Mouse (Mus musculus) yolk sac, embryonic 10.5 days (tissue): ENCODE measurements at regions not wholly inside any gene's neighbourhood (a gene's known extent, or its start where the extent isn't known, plus 50 kb on each side); places are given as distances from the start of the nearest gene placed in this dataset.

Experiments
- DNase-seq: peaks from one replicate; pipeline ENCODE4 v3.0.0-alpha.2; 2017; ENCODE audit warnings: low spot score

DNA sequence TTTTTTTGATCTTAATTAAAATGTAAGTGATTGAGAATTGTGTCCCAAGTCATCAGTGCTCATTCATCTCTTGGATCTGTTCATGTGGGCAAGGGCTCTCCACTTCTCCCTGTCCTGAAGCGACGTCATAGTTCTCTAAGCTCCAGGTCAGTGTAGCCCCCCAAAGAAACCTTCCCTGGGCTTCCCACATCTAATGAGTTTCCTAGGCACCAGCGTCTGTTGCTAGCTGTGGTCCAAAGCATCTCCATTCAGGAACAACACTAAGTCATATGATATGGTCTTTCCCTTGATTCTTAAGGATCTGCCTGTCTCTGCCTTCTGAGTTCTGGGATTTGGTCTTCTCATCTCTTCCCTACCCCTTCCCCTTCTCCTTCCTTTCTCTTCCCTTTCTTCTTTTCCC is 66.3 kb upstream of the Sox4 start:
- DNase-seq: no peak

DNA sequence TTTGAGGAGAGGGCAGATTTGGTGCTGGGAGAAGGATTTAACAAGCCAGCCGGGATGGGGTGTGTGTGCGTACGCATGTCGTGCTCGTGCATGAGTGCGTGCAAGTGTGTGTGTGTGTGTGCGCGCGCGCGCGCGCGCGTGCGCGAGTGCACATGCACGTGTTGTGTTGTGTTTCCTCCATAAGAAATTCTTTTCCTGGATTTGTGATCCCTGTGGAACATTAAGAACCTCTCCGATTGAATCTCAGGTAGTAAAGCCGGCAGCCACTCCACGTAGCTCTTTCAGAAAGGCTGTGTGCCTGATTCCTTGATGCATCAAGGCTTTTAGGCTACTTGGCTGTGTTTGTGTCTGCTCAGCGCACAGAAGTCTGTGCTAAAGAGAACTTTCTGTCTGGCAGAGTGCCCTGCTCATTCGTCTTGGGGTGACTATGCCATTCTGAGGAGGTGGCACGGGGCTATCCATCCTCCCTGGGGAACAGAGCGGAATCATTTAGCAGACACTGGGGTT is 62.7 kb upstream of the Sox4 start:
- DNase-seq: no peak

DNA sequence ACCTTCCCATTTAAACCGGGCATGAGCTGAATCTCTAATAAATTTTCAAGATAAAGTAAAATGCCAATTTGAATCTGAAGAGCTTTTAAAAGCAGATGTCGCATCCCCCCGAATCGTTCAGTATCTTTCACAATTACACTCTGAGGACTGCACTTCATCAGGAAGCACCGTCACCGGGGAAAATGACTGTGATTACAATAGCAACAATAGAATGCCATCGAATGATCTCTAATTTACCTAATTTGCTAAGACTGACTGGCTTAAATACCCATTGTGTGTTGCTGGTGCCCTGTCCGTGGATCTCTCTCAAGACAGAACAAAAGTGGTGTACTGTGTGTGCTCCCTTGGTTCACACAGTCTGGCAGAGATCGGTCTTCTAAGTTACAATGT is 62.1 kb upstream of the Sox4 start:
- no peak for DNase-seq

DNA sequence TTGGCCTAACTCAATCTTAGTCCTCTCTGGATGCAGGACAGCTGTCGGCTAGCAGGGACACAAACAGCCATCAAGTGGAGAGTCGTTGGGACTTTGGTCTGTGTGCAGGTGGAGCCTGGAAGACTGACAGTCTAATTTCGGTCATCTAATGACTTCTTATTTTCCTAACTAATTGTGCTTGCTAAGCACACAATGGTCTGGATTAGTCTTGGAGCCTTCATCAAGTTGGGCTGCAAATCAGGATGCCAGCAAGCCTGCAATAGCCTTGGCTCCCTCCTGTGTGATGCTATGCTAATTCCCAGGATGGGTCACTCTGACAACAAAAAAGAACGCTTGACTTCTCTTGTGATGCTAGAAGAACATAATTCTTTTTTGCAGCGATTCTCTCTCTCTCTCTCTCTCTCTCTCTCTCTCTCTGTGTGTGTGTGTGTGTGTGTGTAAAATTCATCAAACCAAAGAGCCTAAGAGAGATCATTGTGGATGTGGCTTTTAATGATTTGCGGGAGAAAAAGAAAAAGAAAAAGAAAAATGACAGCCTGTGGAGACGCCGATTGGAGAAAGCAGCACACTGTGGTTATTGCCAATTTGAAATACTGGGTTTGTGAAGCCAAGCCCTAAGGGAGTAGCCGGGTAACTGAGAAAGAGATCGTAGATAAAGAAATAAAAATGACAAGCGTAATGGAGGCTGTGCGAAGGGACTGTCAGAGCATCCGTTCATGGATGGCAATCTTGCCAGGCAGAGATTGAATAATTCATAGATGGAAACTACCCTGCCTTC is 61.5 kb upstream of the Sox4 start:
- DNase-seq: no peak

DNA sequence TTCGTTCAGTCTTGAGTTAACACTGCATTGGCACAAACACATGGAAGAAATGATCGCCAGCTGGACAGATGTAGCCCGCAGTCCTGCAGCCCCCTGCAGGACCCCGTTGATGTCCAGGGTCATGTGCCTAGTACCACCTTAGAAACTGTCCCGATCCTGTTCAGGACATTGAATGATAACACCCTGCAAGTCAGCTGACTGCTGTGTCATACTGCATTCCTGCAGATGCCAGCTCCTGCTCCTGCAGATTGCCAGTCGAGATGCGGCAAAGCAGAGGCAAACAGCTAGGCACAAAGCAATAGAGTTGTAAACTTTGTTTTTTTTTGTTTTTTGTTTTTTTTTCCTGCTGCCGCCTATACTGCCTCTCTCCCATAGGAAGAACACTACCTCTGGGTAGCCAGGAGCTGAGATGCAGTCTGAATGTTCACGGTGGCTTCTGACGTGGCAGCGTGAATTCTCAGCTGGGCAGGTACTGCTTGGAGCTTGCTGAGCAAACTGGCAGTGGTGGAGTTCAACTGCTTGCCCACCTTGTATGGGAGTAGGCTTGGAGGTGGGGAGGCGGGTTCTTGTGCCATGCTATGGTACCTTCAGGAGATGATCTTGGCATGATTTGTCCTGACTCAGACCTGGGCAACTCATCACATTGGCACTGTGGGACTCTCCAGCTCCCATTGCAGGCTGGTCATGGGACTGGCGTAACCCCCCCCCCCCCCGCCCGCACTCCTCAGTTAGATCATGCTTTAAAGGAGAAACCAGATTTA is 60.7 kb upstream of the Sox4 start:
- DNase-seq: no peak

DNA sequence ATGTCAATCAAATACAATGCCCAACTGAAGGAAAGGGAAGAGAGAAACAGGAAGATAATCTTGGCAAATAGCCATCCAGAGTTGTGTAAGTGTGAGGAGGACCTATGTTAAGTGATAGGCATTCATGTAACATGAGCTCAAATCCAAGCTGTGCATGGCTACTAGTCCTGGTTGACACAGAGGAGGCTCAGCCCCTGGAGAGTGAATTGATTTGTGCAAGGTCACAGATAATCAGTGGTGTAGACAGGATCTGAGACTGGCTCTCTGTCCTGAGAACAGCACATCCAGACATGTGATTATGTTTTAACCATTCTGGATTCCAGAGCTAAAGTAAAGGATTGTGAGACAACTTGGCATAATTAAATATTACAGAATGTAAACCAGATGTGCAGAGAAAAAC is 53.0 kb upstream of the Sox4 start:
- no peak for DNase-seq
